Comparison of ENCODE assay signal across 7 mouse cellular contexts in genomic region chr9:43115431-43116133, GRCm38 (mm10). TPM values are rescaled to one million over a fixed set of nuclear protein-coding genes. Genes with fewer than 3 reads are reported as not detected.
DNase-seq lines count a peak whose midpoint lies in the region; ATAC-seq and TF ChIP-seq lines count a peak whose summit lies in the region.

No protein-coding gene starts in this region.

- no peak for TF ChIP-seq CTCF in E14TG2a.4 (conservative IDR thresholded peaks at IDR 0.05; ENCODE audit: low read length)

- peak overlapping the region; percentile 78 for H3K4me2 ChIP-seq in hindbrain, embryonic 12.5 days (replicated peaks)
- H3K4me2 ChIP-seq in liver, embryonic 12.5 days: peak overlapping the region; percentile 89

- peaks cover 29% of the 10 kb centered on the region for H3K4me1 ChIP-seq in E14TG2a.4 (replicated peaks; ENCODE audit: low read depth, low read length)
- H3K4me1 ChIP-seq in ES-E14 (ENCODE audit: control insufficient read depth in 2 of 2, insufficient read depth in 2 of 2, low read length in 2 of 2, poor library complexity in 1 of 2): peaks cover 0 to 2% of the 10 kb centered on the region in 2 experiments; a peak in 1 of 4 replicates
- peaks cover 12% of the 10 kb centered on the region for H3K4me1 ChIP-seq in hindbrain, embryonic 12.5 days
- peaks cover 31% of the 10 kb centered on the region for H3K4me1 ChIP-seq in liver, embryonic 12.5 days

- H3K27me3 ChIP-seq in E14TG2a.4 (ENCODE audit: insufficient read depth, low read length): 0 out of 2 replicates have a peak, but pooled peaks cover 2% of the 10 kb centered on the region
- no peaks in the 10 kb centered on the region for H3K27me3 ChIP-seq in hindbrain, embryonic 12.5 days
- peaks cover 89% of the 10 kb centered on the region for H3K27me3 ChIP-seq in liver, embryonic 12.5 days (replicated peaks)

- in situ Hi-C loops in ES-E14 (cut with MboI; ENCODE audit: low sequenced_read_pairs in 2 of 2, unreplicated experiment in 2 of 2): no loop called here

- H3K9me3 ChIP-seq in E14TG2a.4 (ENCODE audit: low read length) (no peaks in the 10 kb centered on the region), ES-E14 (ENCODE audit: control insufficient read depth, insufficient read depth, low read depth, low read length) (no peaks in the 10 kb centered on the region)
- no peaks in the 10 kb centered on the region for H3K9me3 ChIP-seq in hindbrain, embryonic 12.5 days (replicated peaks)
- H3K9me3 ChIP-seq in liver, embryonic 12.5 days (replicated peaks): no peaks in the 10 kb centered on the region

- no peak for DNase-seq in ES-E14 (ENCODE audit: low read depth, low spot score)
- no peak for DNase-seq in ovary, postnatal 10 days (ENCODE audit: low spot score)
- no peak for DNase-seq in adrenal gland, adult 18-20 months (ENCODE audit: low spot score in 2 of 2)
- DNase-seq in adrenal gland, adult 8-10 months: no peak

- H3K36me3 ChIP-seq in E14TG2a.4 (ENCODE audit: insufficient read depth, low read length): peaks cover 16% of the 10 kb centered on the region
- H3K36me3 ChIP-seq in ES-E14 (ENCODE audit: control insufficient read depth, insufficient read depth, low read length, poor library complexity, severe bottlenecking): peaks cover 6% of the 10 kb centered on the region; the same call in 1 of the 2 replicates
- peaks cover 19% of the 10 kb centered on the region for H3K36me3 ChIP-seq in hindbrain, embryonic 12.5 days
- no peaks in the 10 kb centered on the region for H3K36me3 ChIP-seq in liver, embryonic 12.5 days

- H3K4me3 ChIP-seq in E14TG2a.4 (replicated peaks; ENCODE audit: low read length): peak overlapping the region; percentile 94
- peak overlapping the region; percentile 70 to 94 for H3K4me3 ChIP-seq in ES-E14 (ENCODE audit: insufficient read depth in 1 of 2, low read depth in 1 of 2, low read length in 2 of 2, poor library complexity in 1 of 2, severe bottlenecking in 1 of 2)
- H3K4me3 ChIP-seq in hindbrain, embryonic 12.5 days: peak overlapping the region; percentile 70
- peak overlapping the region; percentile 64 for H3K4me3 ChIP-seq in liver, embryonic 12.5 days

- no peak overlapping the region for H3K27ac ChIP-seq in ES-E14 (ENCODE audit: insufficient read depth, low read depth, low read length, poor library complexity, severe bottlenecking)
- H3K27ac ChIP-seq in hindbrain, embryonic 12.5 days: 0 out of 2 replicates have a peak overlapping the region, but pooled peaks have one; percentile 5
- peak overlapping the region; percentile 74 for H3K27ac ChIP-seq in liver, embryonic 12.5 days

- WGBS in hindbrain, embryonic 12.5 days: 16% methylated on average over 12 of the region's 12 CpGs
- WGBS in liver, embryonic 12.5 days (ENCODE audit: insufficient replicate concordance): 28% methylated on average over 12 of the region's 12 CpGs

- H3K9ac ChIP-seq in ES-E14 (ENCODE audit: insufficient read depth, low read depth, low read length, poor library complexity, severe bottlenecking): peak overlapping the region; percentile 64
- H3K9ac ChIP-seq in hindbrain, embryonic 12.5 days: peak overlapping the region; percentile 87
- H3K9ac ChIP-seq in liver, embryonic 12.5 days: peak overlapping the region; percentile 71

- ATAC-seq in hindbrain, embryonic 12.5 days (ENCODE audit: low FRiP score): no peak
- ATAC-seq in liver, embryonic 12.5 days: no peak

TF ChIP-seq in ES-E14, 5 proteins besides CTCF, POLR2A, EP300 and RAD21:
- TF ChIP-seq ZC3H11A (IDR thresholded peaks at IDR 0.05; ENCODE audit: borderline replicate concordance, low read depth, low read length) (no peak), CHD2 (IDR thresholded peaks at IDR 0.05; ENCODE audit: low read depth, low read length) (no peak), ZNF384 (IDR thresholded peaks at IDR 0.05; ENCODE audit: low read depth, low read length) (no peak), HCFC1 (IDR thresholded peaks at IDR 0.05; ENCODE audit: borderline replicate concordance, insufficient read depth, low read length) (no peak), MAFK (IDR thresholded peaks at IDR 0.05; ENCODE audit: insufficient read depth, low read depth, low read length) (no peak)

RNA-seq across cellular contexts. Expression of gene Tmem136, which starts 0.8 kb away (rescaled TPM):
- total RNA-seq in ES-E14 (2012; rRNA removed): 5.1 and 5.2 TPM in 2 replicates
- polyA plus RNA-seq in hindbrain, embryonic 12.5 days (2016; fragmentation: Nextera tagmentation; extraction: Ambion mirVana): 10.7 and 13.7 TPM in 2 replicates
- 1.0 and 1.2 TPM in 2 replicates for polyA plus RNA-seq in liver, embryonic 12.5 days (2016; fragmentation: Nextera tagmentation; extraction: Ambion mirVana)
- 1 to 10 TPM; 4.7 to 4.9 TPM for total RNA-seq in adrenal gland, adult 18-20 months (2021)
- 10 to 100 TPM in 2 of 4 experiments, 1 to 10 TPM in 2; 6.6 to 15.3 (median 11.1) TPM for total RNA-seq in adrenal gland, adult 8-10 months (2022)

RNA-seq across cellular contexts. Expression of gene Arhgef12, which starts 8.5 kb away (rescaled TPM):
- total RNA-seq in ES-E14 (2012; rRNA removed): 22.2 and 23.2 TPM in 2 replicates
- polyA plus RNA-seq in hindbrain, embryonic 12.5 days (2016; fragmentation: Nextera tagmentation; extraction: Ambion mirVana): 16.1 and 18.5 TPM in 2 replicates
- polyA plus RNA-seq in liver, embryonic 12.5 days (2016; fragmentation: Nextera tagmentation; extraction: Ambion mirVana): 8.4 and 9.3 TPM in 2 replicates
- 100 to 1,000 TPM; 114 to 125 TPM for total RNA-seq in adrenal gland, adult 18-20 months (2021)
- total RNA-seq in adrenal gland, adult 8-10 months (2022): 100 to 1,000 TPM; 132 to 178 (median 164) TPM
